Mouse (Mus musculus) adrenal gland, adult (tissue): ENCODE data around the gene Ccdc194.
"Not testable (repeated sequence)": the region's sequence is repeated elsewhere in the genome, so short reads cannot be mapped to it uniquely, and the experiment has no call there.

Experiments
- DNase-seq, 2 experiments: peaks; one replicate each; pipeline ENCODE4 v3.0.0; 2022 to 2023; ENCODE audit warnings: low spot score in 1 of 2; ENCODE audit not compliant: inconsistent age in 2 of 2

Ccdc194 gene

DNA sequence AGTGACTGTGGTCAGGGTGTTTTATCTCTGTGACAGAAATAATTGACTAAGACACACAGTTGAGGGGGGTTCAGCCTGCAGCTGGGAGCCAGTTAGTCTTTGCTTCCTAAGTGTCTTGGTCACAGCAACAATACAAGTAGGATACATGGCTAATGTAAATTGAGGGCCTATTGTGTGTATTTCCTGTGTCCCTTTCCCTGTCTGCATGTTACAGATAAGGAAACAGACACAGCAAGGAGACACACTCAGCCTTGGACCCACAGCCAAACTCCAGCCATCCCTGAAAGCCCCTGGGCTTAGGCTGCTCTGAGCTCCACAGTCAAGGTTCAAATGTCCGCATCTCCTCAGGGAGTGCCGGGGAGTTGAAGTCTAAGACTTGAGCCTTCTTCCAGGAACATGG is 29.1 kb upstream of the Ccdc194 start:
- DNase-seq, result no peak

- no peak for DNase-seq
Measured at GRCm38 (mm10) chr8:71554001-71554400, 28.5 kb upstream of the Ccdc194 start.

DNA sequence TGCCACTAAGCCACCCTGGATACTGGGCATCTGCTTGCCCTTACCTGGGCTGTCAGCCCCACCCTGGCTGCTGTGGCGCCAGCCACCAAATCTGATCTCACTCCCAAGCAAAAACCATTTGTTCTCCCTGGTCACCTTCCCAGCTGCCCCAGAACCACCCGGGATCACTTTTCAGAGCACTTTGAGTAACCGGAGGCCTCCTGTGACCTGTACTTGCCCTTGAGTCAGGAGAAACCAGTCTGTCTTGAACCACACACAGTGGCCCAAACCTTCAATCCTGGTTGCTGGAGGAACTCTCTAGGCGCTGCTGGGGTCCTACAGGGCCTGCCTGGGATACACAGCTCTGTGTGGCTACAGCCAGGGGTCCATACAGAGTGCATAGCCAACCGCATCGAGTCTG is 27.3 kb upstream of the Ccdc194 start:
- DNase-seq, result no peak

GRCm38 (mm10) chr8:71550754-71551153 is 25.2 kb upstream of the Ccdc194 start:
- DNase-seq, result no peak

GRCm38 (mm10) chr8:71547590-71547989 is 22.1 kb upstream of the Ccdc194 start:
- DNase-seq, result no peak

DNA sequence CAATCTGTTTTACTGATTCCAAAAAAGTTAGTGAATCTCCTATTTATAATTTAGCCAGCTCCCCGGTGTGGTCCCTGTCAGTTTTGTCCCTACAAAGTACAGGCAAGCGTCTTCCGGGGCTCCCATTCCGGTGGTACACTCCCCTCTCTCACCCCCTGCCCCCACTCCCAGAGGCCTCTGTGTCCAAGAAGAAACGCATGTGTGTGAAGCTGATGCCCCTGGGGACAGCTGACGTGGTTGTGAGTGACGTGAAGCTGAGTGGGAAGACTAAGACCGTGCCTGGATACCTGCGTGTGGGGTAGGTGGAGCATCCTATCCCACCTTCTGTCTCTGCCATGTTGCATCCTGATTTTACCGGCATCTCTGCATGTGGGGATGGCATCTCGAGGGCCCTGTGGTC is 19.5 kb upstream of the Ccdc194 start:
- DNase-seq, result no peak

GRCm38 (mm10) chr8:71543755-71544154 is 18.2 kb upstream of the Ccdc194 start:
- DNase-seq, result no peak

GRCm38 (mm10) chr8:71542632-71543343 is 17.3 kb upstream of the Ccdc194 start, which contains the start of gene Mvb12a:
TSS of gene Mvb12a (plus strand) at chr8:71542922.
- peak; percentile 98 to 99 for DNase-seq

GRCm38 (mm10) chr8:71537028-71537867 is 11.7 kb upstream of the Ccdc194 start, which contains the start of gene Bst2:
TSS of gene Bst2 (minus strand) at chr8:71537456.
- peak; percentile 92 to 98 for DNase-seq

DNA sequence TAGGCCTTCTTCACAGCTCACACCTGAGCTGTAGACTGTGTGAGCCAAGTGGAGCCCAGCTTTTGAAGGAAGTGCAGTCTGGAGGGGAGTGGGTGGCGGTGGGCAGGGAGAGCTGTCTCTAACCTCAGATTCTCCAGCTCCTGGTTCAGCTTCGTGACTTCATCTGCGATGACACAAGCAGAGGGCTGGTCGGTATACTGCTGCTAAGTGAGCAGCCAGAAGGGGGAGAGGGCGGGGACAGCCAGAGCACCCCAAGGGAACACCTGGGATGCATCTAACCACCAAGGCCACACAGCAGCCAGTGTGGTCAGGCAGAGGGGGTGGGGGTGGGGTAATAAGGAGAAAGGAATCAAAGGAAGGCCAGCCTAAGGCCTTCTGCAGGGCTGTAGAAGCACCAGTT is 10.2 kb upstream of the Ccdc194 start:
- DNase-seq, result no peak

GRCm38 (mm10) chr8:71534263-71534810 is 8.8 kb upstream of the Ccdc194 start:
- DNase-seq, result no peak

- not testable (repeated sequence) for DNase-seq
Measured at GRCm38 (mm10) chr8:71530735-71531467, 5.4 kb upstream of the Ccdc194 start.

GRCm38 (mm10) chr8:71528362-71529073 is 3.0 kb upstream of the Ccdc194 start:
- no peak for DNase-seq

- DNase-seq, result no peak
Measured at GRCm38 (mm10) chr8:71527162-71527870, 1.8 kb upstream of the Ccdc194 start.

- DNase-seq, result no peak
Measured at GRCm38 (mm10) chr8:71526272-71526671, 761 bp upstream of the Ccdc194 start.

- peak; percentile 94 to 98 for DNase-seq
Measured at GRCm38 (mm10) chr8:71521634-71522033, 3.9 kb downstream of the Ccdc194 start.

GRCm38 (mm10) chr8:71519037-71519825 is 6.3 kb downstream of the Ccdc194 start:
- peak; percentile 65 to 88 for DNase-seq

GRCm38 (mm10) chr8:71516786-71517185 is 8.7 kb downstream of the Ccdc194 start:
- peak in 1 of 2 experiments; percentile 70 for DNase-seq

DNA sequence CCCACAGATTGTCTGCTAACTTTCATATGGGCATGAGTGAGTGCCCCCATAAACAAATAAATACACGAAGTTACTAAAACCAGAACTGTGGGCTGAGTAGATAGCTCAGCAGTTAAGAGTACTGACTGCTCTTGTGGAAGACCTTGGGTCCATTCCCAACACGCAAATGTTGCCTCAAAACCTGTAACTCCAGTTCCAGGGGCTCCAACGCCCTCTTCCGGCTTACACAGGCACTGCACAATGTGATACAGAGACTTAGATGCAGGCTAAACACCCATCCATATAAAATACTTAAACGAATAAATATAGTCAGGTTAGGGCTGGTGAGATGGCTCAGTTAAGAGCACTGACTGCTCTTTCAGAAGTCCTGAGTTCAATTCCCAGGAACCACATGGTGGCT is 10.5 kb downstream of the Ccdc194 start:
- no peak for DNase-seq
